Mouse (Mus musculus) olfactory bulb, adult 2 months (tissue): ENCODE results near the gene Abr.

ENCODE experiments used
- CTCF ChIP-seq: fragments of 200-500 bp; IDR thresholded peaks from 2 replicates; pipeline ENCODE4 v1.5.1; 2012; ENCODE audit warnings: low read depth, mild to moderate bottlenecking, low read length, moderate library complexity; ENCODE audit not compliant: insufficient read depth
- POLR2A ChIP-seq: fragments of 200-500 bp; IDR thresholded peaks from 2 replicates; pipeline ENCODE4 v1.6.1; 2012; ENCODE audit warnings: mild to moderate bottlenecking, low read depth, low read length, moderate library complexity; ENCODE audit not compliant: insufficient read depth

GRCm38 (mm10) chr11:76647062-76647461 lies 24.9 kb upstream of the Abr start:
- TF ChIP-seq CTCF (no peak), POLR2A (no peak)
